Mouse (Mus musculus) heart, embryonic 12.5 days (tissue): ENCODE results near the gene Rad51b. TPM values are rescaled to one million over a fixed set of nuclear protein-coding genes. Genes with fewer than 3 reads are reported as not detected.

Source experiments
- ATAC-seq: fragments of 200-750 bp; cut with Nextera tagmentation; 2 replicates; pipeline ENCODE4 v1.8.0; 2017; ENCODE audit warnings: moderate TSS enrichment, moderate library complexity; ENCODE audit not compliant: insufficient number of reproducible peaks, low FRiP score
- H3K27ac ChIP-seq: fragments of 300-500 bp; sonication (generic); 2 replicates; pipeline ENCODE4 v1.5.1; 2016; ENCODE audit warnings: mild to moderate bottlenecking, moderate library complexity; ENCODE audit not compliant: poor library complexity, severe bottlenecking
- H3K27me3 ChIP-seq: fragments of 300-500 bp; sonication (generic); replicated peaks from 2 replicates; pipeline ENCODE4 v1.6.1; 2016; ENCODE audit warnings: mild to moderate bottlenecking, moderate library complexity
- H3K36me3 ChIP-seq: fragments of 300-500 bp; sonication (generic); 2 replicates; pipeline ENCODE4 v1.6.1; 2016; ENCODE audit warnings: mild to moderate bottlenecking, moderate library complexity
- H3K4me1 ChIP-seq: fragments of 300-500 bp; sonication (generic); replicated peaks from 2 replicates; pipeline ENCODE4 v1.6.1; 2016; ENCODE audit warnings: mild to moderate bottlenecking
- H3K4me2 ChIP-seq: fragments of 300-500 bp; sonication (generic); 2 replicates; pipeline ENCODE4 v1.6.1; 2016; ENCODE audit warnings: mild to moderate bottlenecking, moderate library complexity
- H3K4me3 ChIP-seq: fragments of 300-500 bp; sonication (generic); 2 replicates; pipeline ENCODE4 v1.5.1; 2016; ENCODE audit warnings: mild to moderate bottlenecking
- H3K9ac ChIP-seq: fragments of 300-500 bp; sonication (generic); 2 replicates; pipeline ENCODE4 v1.6.1; 2016; ENCODE audit warnings: mild to moderate bottlenecking, moderate library complexity
- H3K9me3 ChIP-seq: fragments of 300-500 bp; sonication (generic); replicated peaks from 2 replicates; pipeline ENCODE4 v1.6.1; 2016; ENCODE audit warnings: mild to moderate bottlenecking, moderate library complexity
- WGBS: fragments of 180-500 bp; shearing (Covaris S2); methylation state at CpG from one replicate; pipeline ENCODE4 v1.1.7; 2016; 5-methylcytosine and 5-hydroxymethylcytosine counted together
- polyA plus RNA-seq: library from polyadenylated mRNA; unstranded; fragments of >200 nt; fragmentation: Nextera tagmentation; extraction: Ambion mirVana; gene quantifications from 2 replicates; pipeline ENCODE4 v1.2.1, GENCODE M21; 2016

Gene Rad51b
- polyA plus RNA-seq, 1 experiment from 2014 or later = 4.6 TPM

GRCm38 (mm10) chr12:79762087-79762486 lies 465.0 kb downstream of the Rad51b start:
- 56% methylated on average over 2 of the region's 2 CpGs for WGBS
- ATAC-seq = no peak
- H3K36me3 ChIP-seq = no peaks in the 10 kb centered on the region
- H3K27me3 ChIP-seq = no peaks in the 10 kb centered on the region
- no peak overlapping the region for H3K9ac ChIP-seq
- peak overlapping the region; percentile 61 for H3K27ac ChIP-seq
- no peaks in the 10 kb centered on the region for H3K9me3 ChIP-seq
- no peak overlapping the region for H3K4me2 ChIP-seq
- H3K4me3 ChIP-seq = no peak overlapping the region
- H3K4me1 ChIP-seq = peaks cover 41% of the 10 kb centered on the region

GRCm38 (mm10) chr12:79762570-79763275 lies 465.6 kb downstream of the Rad51b start:
- ATAC-seq = no peak
- Histone ChIP-seq H3K9me3 (no peaks in the 10 kb centered on the region), H3K36me3 (no peaks in the 10 kb centered on the region), H3K4me3 (no peak overlapping the region), H3K9ac (no peak overlapping the region), H3K4me1 (peaks cover 36% of the 10 kb centered on the region), H3K27me3 (no peaks in the 10 kb centered on the region), H3K4me2 (no peak overlapping the region), H3K27ac (peak overlapping the region; percentile 46)
- WGBS = 15% methylated on average over 7 of the region's 7 CpGs

GRCm38 (mm10) chr12:79766116-79766515 lies 469.0 kb downstream of the Rad51b start:
- ATAC-seq = no peak
- Histone ChIP-seq H3K27ac (no peak overlapping the region), H3K9me3 (no peaks in the 10 kb centered on the region), H3K4me3 (no peak overlapping the region), H3K4me1 (peaks cover 27% of the 10 kb centered on the region), H3K9ac (no peak overlapping the region), H3K4me2 (no peak overlapping the region), H3K36me3 (no peaks in the 10 kb centered on the region), H3K27me3 (no peaks in the 10 kb centered on the region)
- WGBS = 61% methylated on average over 6 of the region's 6 CpGs

GRCm38 (mm10) chr12:79768741-79769322 lies 471.8 kb downstream of the Rad51b start:
- 60% methylated on average over 7 of the region's 7 CpGs for WGBS
- no peak overlapping the region for H3K4me2 ChIP-seq
- peaks cover 2% of the 10 kb centered on the region; the same call in 1 of the 2 replicates for H3K9me3 ChIP-seq
- no peaks in the 10 kb centered on the region for H3K27me3 ChIP-seq
- H3K4me1 ChIP-seq = peaks cover 12% of the 10 kb centered on the region
- ATAC-seq = no peak
- no peak overlapping the region for H3K27ac ChIP-seq
- H3K4me3 ChIP-seq = no peak overlapping the region
- peaks cover 2% of the 10 kb centered on the region; the same call in 1 of the 2 replicates for H3K36me3 ChIP-seq
- H3K9ac ChIP-seq = no peak overlapping the region

- Histone ChIP-seq H3K9me3 (peaks cover 3% of the 10 kb centered on the region; the same call in 1 of the 2 replicates), H3K27me3 (no peaks in the 10 kb centered on the region), H3K27ac (no peak overlapping the region), H3K4me2 (no peak overlapping the region), H3K4me3 (no peak overlapping the region), H3K4me1 (peaks cover 12% of the 10 kb centered on the region), H3K9ac (no peak overlapping the region), H3K36me3 (peaks cover 2% of the 10 kb centered on the region; the same call in 1 of the 2 replicates)
- WGBS = 71% methylated on average over 9 of the region's 9 CpGs
- ATAC-seq = no peak
Observed at GRCm38 (mm10) chr12:79769763-79770162, 472.7 kb downstream of the Rad51b start.

- H3K4me2 ChIP-seq = no peak overlapping the region
- peaks cover 3% of the 10 kb centered on the region; the same call in 1 of the 2 replicates for H3K9me3 ChIP-seq
- peaks cover 2% of the 10 kb centered on the region; the same call in 1 of the 2 replicates for H3K36me3 ChIP-seq
- H3K27me3 ChIP-seq = no peaks in the 10 kb centered on the region
- peaks cover 21% of the 10 kb centered on the region for H3K4me1 ChIP-seq
- WGBS = 88% methylated on average over 4 of the region's 4 CpGs
- ATAC-seq = no peak
- H3K4me3 ChIP-seq = no peak overlapping the region
- no peak overlapping the region for H3K9ac ChIP-seq
- H3K27ac ChIP-seq = no peak overlapping the region
Observed at GRCm38 (mm10) chr12:79771194-79771593, 474.1 kb downstream of the Rad51b start.

DNA sequence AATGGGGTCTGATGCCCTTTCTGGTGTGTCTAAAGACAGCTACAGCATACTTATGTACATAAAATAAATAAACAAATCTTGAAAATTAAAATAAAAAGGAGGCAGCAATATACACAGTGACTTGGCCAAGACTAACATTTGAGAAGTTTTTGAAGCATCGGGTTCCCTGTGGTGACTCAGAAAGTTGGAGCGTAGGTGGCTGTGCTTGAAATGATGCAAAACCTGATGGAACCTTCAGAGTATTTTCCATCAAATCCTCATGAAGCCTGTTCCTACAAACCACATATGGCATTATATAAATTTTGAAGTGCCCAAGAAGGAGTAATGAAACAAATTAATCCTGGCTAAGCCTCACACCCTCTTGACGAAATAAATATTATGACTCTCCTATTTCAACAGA lies 474.7 kb downstream of the Rad51b start:
- Histone ChIP-seq H3K9me3 (peaks cover 3% of the 10 kb centered on the region; the same call in 1 of the 2 replicates), H3K36me3 (peaks cover 2% of the 10 kb centered on the region; the same call in 1 of the 2 replicates), H3K9ac (no peak overlapping the region), H3K4me3 (no peak overlapping the region), H3K27ac (no peak overlapping the region), H3K27me3 (no peaks in the 10 kb centered on the region), H3K4me1 (peaks cover 19% of the 10 kb centered on the region), H3K4me2 (no peak overlapping the region)
- no peak for ATAC-seq
- 91% methylated on average over 3 of the region's 3 CpGs for WGBS

- ATAC-seq = no peak
- 91% methylated on average over 4 of the region's 4 CpGs for WGBS
- Histone ChIP-seq H3K9ac (no peak overlapping the region), H3K36me3 (peaks cover 2% of the 10 kb centered on the region; the same call in 1 of the 2 replicates), H3K4me3 (no peak overlapping the region), H3K4me1 (peaks cover 19% of the 10 kb centered on the region), H3K9me3 (peaks cover 3% of the 10 kb centered on the region; the same call in 1 of the 2 replicates), H3K27me3 (no peaks in the 10 kb centered on the region), H3K27ac (no peak overlapping the region), H3K4me2 (no peak overlapping the region)
Observed at GRCm38 (mm10) chr12:79773246-79773645, 476.2 kb downstream of the Rad51b start.

- H3K4me1 ChIP-seq = peaks cover 19% of the 10 kb centered on the region
- H3K36me3 ChIP-seq = peaks cover 2% of the 10 kb centered on the region; the same call in 1 of the 2 replicates
- no peak overlapping the region for H3K4me2 ChIP-seq
- no peak overlapping the region for H3K9ac ChIP-seq
- WGBS = 72% methylated on average over 4 of the region's 4 CpGs
- H3K4me3 ChIP-seq = no peak overlapping the region
- H3K9me3 ChIP-seq = peaks cover 3% of the 10 kb centered on the region; the same call in 1 of the 2 replicates
- H3K27me3 ChIP-seq = no peaks in the 10 kb centered on the region
- peak overlapping the region; percentile 23; the same call in 1 of the 2 replicates for H3K27ac ChIP-seq
- no peak for ATAC-seq
Observed at GRCm38 (mm10) chr12:79774571-79774970, 477.5 kb downstream of the Rad51b start.

GRCm38 (mm10) chr12:79776828-79777227 lies 479.7 kb downstream of the Rad51b start:
- ATAC-seq = no peak
- WGBS = 83% methylated on average over 5 of the region's 5 CpGs
- no peak overlapping the region for H3K4me3 ChIP-seq
- peaks cover 5% of the 10 kb centered on the region; the same call in 1 of the 2 replicates for H3K9me3 ChIP-seq
- no peaks in the 10 kb centered on the region for H3K27me3 ChIP-seq
- no peak overlapping the region for H3K9ac ChIP-seq
- no peak overlapping the region for H3K27ac ChIP-seq
- peaks cover 4% of the 10 kb centered on the region; the same call in 1 of the 2 replicates for H3K36me3 ChIP-seq
- H3K4me1 ChIP-seq = peaks cover 15% of the 10 kb centered on the region
- no peak overlapping the region for H3K4me2 ChIP-seq

DNA sequence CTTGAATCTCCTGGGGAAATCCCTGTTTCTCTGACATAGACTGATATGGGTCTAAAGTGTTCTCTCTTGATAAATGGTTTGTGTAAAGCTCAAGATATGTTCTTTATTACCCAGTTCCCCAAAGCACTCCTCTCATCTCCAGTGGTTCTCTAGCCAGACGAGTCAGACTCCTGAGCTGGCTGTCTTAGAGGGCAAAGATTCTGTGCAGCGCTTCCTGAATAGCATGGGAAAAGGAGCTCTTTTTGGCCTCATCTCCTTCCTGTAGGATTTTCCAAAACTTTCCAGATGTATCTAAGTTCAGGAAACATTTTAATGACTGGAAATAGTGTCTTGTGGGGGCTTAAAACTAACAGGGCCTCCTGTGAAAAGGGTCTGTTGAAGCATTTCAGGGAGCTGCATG lies 483.7 kb downstream of the Rad51b start:
- Histone ChIP-seq H3K9me3 (peaks cover 8% of the 10 kb centered on the region), H3K4me1 (peaks cover 7% of the 10 kb centered on the region), H3K27ac (peak overlapping the region; percentile 22; the same call in 1 of the 2 replicates), H3K4me3 (no peak overlapping the region), H3K27me3 (no peaks in the 10 kb centered on the region), H3K4me2 (no peak overlapping the region), H3K36me3 (peaks cover 6% of the 10 kb centered on the region; the same call in 1 of the 2 replicates), H3K9ac (no peak overlapping the region)
- 52% methylated on average over 2 of the region's 2 CpGs for WGBS
- ATAC-seq = peak; percentile 48; the same call in 1 of the 2 replicates
